Mouse (Mus musculus) liver, embryonic 11.5 days (tissue): ENCODE results near the gene Tmem182. TPM values are rescaled to one million over a fixed set of nuclear protein-coding genes. Genes with fewer than 3 reads are reported as not detected.

ENCODE experiments used
- ATAC-seq: fragments of 200-750 bp; cut with Nextera tagmentation; replicated peaks from 2 replicates; pipeline ENCODE4 v1.8.0; 2017; ENCODE audit warnings: moderate number of reproducible peaks, mild to moderate bottlenecking, moderate TSS enrichment, moderate library complexity; ENCODE audit not compliant: low FRiP score
- DNase-seq: peaks from one replicate; pipeline ENCODE4 v3.0.0-alpha.2; 2017; ENCODE audit warnings: low spot score
- H3K27ac ChIP-seq: fragments of 300-500 bp; sonication (generic); 2 replicates; pipeline ENCODE4 v1.5.1; 2014; ENCODE audit warnings: mild to moderate bottlenecking, low read depth, low read length, control low read depth
- H3K27me3 ChIP-seq: fragments of 300-500 bp; sonication (generic); replicated peaks from 2 replicates; pipeline ENCODE4 v1.6.1; 2014; ENCODE audit warnings: low read length, mixed read lengths; ENCODE audit not compliant: control insufficient read depth, insufficient read depth
- H3K36me3 ChIP-seq: fragments of 300-500 bp; sonication (generic); 2 replicates; pipeline ENCODE4 v1.6.1; 2014; ENCODE audit warnings: mild to moderate bottlenecking, low read length, moderate library complexity, mixed read lengths; ENCODE audit not compliant: control insufficient read depth, insufficient read depth
- H3K4me1 ChIP-seq: fragments of 300-500 bp; sonication (generic); replicated peaks from 2 replicates; pipeline ENCODE4 v1.6.1; 2014; ENCODE audit warnings: low read length, mixed read lengths; ENCODE audit not compliant: control insufficient read depth, insufficient read depth
- H3K4me2 ChIP-seq: fragments of 300-500 bp; sonication (generic); 2 replicates; pipeline ENCODE4 v1.6.1; 2014; ENCODE audit warnings: mild to moderate bottlenecking, control low read depth, moderate library complexity
- H3K4me3 ChIP-seq: fragments of 300-500 bp; sonication (generic); 2 replicates; pipeline ENCODE4 v1.5.1; 2014; ENCODE audit warnings: low read depth, low read length, control low read depth
- H3K9ac ChIP-seq: fragments of 300-500 bp; sonication (generic); 2 replicates; pipeline ENCODE4 v1.6.1; 2014; ENCODE audit warnings: low read depth, low read length, control low read depth
- H3K9me3 ChIP-seq: fragments of 300-500 bp; sonication (generic); 2 replicates; pipeline ENCODE4 v1.6.1; 2016; ENCODE audit warnings: low read length, inconsistent platforms, mixed read lengths; ENCODE audit not compliant: control insufficient read depth
- WGBS: fragments of 180-500 bp; shearing (Covaris S2); extraction: QIAGEN DNeasy Blood & Tissue Kit; methylation state at CpG from one replicate; pipeline ENCODE4 v1.1.7; 2014; 5-methylcytosine and 5-hydroxymethylcytosine counted together
- polyA plus RNA-seq: library from polyadenylated mRNA; unstranded; fragments of >200 nt; fragmentation: Nextera tagmentation; extraction: Ambion mirVana; gene quantifications from 2 replicates; pipeline ENCODE4 v1.2.1, GENCODE M21; 2014

Gene Tmem182
- polyA plus RNA-seq, 1 experiment from 2014 or later, result 0.22 TPM

DNA sequence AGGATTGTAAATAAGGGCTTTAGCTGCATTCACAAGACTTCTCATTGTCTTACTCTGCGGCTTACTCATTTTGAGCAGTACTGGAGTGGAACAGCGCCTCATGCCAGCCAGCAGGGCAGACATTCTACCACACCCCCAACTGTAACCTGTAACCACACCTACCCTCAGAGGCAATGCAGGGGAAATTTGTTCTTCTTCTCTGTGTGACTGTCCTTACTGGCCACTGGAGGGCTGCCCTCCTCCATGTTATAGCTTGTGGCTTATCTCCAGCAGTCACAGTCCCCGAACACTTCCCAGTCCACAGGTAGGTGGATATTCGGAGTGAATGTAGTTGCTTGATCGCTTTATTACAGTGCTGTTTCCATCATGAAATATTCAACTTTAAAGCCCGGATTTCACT lies 59.6 kb downstream of the Tmem182 start:
- no peak overlapping the region for H3K27ac ChIP-seq
- DNase-seq (no peak), ATAC-seq (no peak)
- no peaks in the 10 kb centered on the region for H3K36me3 ChIP-seq
- WGBS, result 67% methylated on average over 6 of the region's 6 CpGs
- H3K4me2 ChIP-seq, result no peak overlapping the region
- H3K27me3 ChIP-seq, result no peaks in the 10 kb centered on the region
- H3K9ac ChIP-seq, result no peak overlapping the region
- no peaks in the 10 kb centered on the region for H3K9me3 ChIP-seq
- H3K4me3 ChIP-seq, result no peak overlapping the region
- H3K4me1 ChIP-seq, result no peaks in the 10 kb centered on the region

GRCm38 (mm10) chr1:40867106-40867505 lies 61.7 kb downstream of the Tmem182 start:
- Histone ChIP-seq H3K27me3 (no peaks in the 10 kb centered on the region), H3K4me1 (no peaks in the 10 kb centered on the region), H3K36me3 (no peaks in the 10 kb centered on the region), H3K4me3 (no peak overlapping the region), H3K9me3 (no peaks in the 10 kb centered on the region), H3K27ac (no peak overlapping the region), H3K9ac (no peak overlapping the region), H3K4me2 (no peak overlapping the region)
- WGBS, result 78% methylated on average over 3 of the region's 3 CpGs
- DNase-seq (no peak), ATAC-seq (no peak)

DNA sequence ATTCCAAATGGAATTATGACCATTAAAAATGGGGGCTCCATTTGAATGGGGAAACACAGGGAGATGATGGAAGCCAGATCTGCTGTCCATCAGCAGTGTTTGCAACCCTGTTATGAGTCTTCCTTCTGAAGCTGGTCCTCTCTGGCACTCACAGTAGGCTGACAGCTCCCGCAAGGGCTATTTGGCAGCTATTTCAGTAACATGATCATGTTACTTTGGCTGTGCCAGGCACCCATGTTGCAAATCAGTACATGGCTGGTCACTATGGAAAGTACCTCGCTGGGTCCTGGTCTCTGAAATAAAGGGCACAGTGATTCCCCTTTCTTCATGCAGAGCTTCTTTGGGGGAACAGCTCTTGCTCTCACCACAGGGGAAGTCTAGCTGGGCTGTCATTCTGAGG lies 62.2 kb downstream of the Tmem182 start:
- Histone ChIP-seq H3K4me2 (no peak overlapping the region), H3K9ac (no peak overlapping the region), H3K36me3 (no peaks in the 10 kb centered on the region), H3K4me3 (no peak overlapping the region), H3K27ac (no peak overlapping the region), H3K9me3 (no peaks in the 10 kb centered on the region), H3K4me1 (no peaks in the 10 kb centered on the region), H3K27me3 (no peaks in the 10 kb centered on the region)
- DNase-seq, result no peak
- 87% methylated on average over 2 of the region's 2 CpGs for WGBS
- ATAC-seq, result no peak

- Histone ChIP-seq H3K36me3 (no peaks in the 10 kb centered on the region), H3K9me3 (no peaks in the 10 kb centered on the region), H3K9ac (no peak overlapping the region), H3K27me3 (no peaks in the 10 kb centered on the region), H3K4me2 (no peak overlapping the region), H3K4me1 (no peaks in the 10 kb centered on the region), H3K4me3 (no peak overlapping the region), H3K27ac (no peak overlapping the region)
- DNase-seq (no peak), ATAC-seq (no peak)
- 66% methylated on average over 10 of the region's 10 CpGs for WGBS
These were observed 68.5 kb downstream of the Tmem182 start for GRCm38 (mm10) chr1:40873760-40874455.

- ATAC-seq (no peak), DNase-seq (no peak)
- no peak overlapping the region for H3K27ac ChIP-seq
- H3K36me3 ChIP-seq, result no peaks in the 10 kb centered on the region
- no peak overlapping the region for H3K4me2 ChIP-seq
- WGBS, result 74% methylated on average over 26 of the region's 26 CpGs
- H3K9me3 ChIP-seq, result no peaks in the 10 kb centered on the region
- H3K4me3 ChIP-seq, result no peak overlapping the region
- no peak overlapping the region for H3K9ac ChIP-seq
- H3K4me1 ChIP-seq, result no peaks in the 10 kb centered on the region
- no peaks in the 10 kb centered on the region for H3K27me3 ChIP-seq
These were observed 69.3 kb downstream of the Tmem182 start for GRCm38 (mm10) chr1:40874456-40875375.

- ATAC-seq (no peak), DNase-seq (no peak)
- Histone ChIP-seq H3K36me3 (no peaks in the 10 kb centered on the region), H3K27me3 (no peaks in the 10 kb centered on the region), H3K4me3 (no peak overlapping the region), H3K4me1 (no peaks in the 10 kb centered on the region), H3K4me2 (no peak overlapping the region), H3K27ac (no peak overlapping the region), H3K9me3 (no peaks in the 10 kb centered on the region), H3K9ac (no peak overlapping the region)
- 20% methylated on average over 9 of the region's 9 CpGs for WGBS
These were observed 73.7 kb downstream of the Tmem182 start for GRCm38 (mm10) chr1:40879051-40879450.

DNA sequence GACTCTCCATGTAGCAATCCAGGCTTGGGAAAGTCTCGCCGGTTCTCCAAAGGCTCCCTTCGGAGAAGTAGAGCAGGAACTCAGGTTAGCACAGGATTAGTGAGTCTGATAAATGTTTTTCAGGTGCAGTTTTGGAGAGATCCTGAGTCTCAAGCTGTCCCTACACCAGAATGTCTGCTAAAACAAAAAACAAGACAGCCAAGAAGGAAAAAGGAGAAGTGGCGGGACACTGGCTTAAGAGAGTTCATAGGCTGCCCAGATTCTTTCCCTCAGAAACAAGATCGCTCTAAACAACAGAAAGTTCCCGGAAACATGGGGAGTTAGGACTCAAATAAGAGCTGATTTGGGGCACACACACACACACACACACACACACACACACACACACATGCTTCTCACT lies 74.1 kb downstream of the Tmem182 start:
- no peaks in the 10 kb centered on the region for H3K9me3 ChIP-seq
- H3K27me3 ChIP-seq, result no peaks in the 10 kb centered on the region
- H3K9ac ChIP-seq, result no peak overlapping the region
- 76% methylated on average over 6 of the region's 6 CpGs for WGBS
- no peak for DNase-seq
- H3K36me3 ChIP-seq, result no peaks in the 10 kb centered on the region
- no peak overlapping the region for H3K27ac ChIP-seq
- H3K4me3 ChIP-seq, result no peak overlapping the region
- no peaks in the 10 kb centered on the region for H3K4me1 ChIP-seq
- no peak overlapping the region for H3K4me2 ChIP-seq
- ATAC-seq, result no peak

GRCm38 (mm10) chr1:40880527-40880926 lies 75.1 kb downstream of the Tmem182 start:
- no peak for DNase-seq
- Histone ChIP-seq H3K9ac (no peak overlapping the region), H3K36me3 (no peaks in the 10 kb centered on the region), H3K4me1 (no peaks in the 10 kb centered on the region), H3K27ac (no peak overlapping the region), H3K27me3 (no peaks in the 10 kb centered on the region), H3K4me3 (no peak overlapping the region), H3K9me3 (no peaks in the 10 kb centered on the region), H3K4me2 (no peak overlapping the region)
- no peak for ATAC-seq
- WGBS, result 25% methylated on average over 2 of the region's 2 CpGs

DNA sequence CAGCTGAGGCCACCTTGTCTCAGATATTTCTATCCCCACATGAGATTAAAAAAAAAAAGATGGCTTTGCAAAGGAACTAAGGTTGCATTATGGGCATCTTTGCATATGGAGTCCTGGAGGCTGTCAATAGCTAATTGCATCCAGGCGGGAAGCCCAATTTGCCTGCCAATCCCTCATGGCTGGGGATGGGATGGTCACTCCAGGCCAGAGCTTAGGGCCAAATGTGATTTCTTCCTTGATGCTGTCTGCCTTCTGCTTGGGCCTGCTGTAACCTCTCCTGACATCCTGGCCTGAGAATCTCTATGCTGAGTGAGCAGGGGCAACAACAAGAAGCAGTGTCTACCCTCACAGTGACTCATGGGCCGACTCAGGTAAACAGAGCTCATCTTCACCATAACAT lies 78.5 kb downstream of the Tmem182 start:
- WGBS, result 81% methylated on average over 2 of the region's 2 CpGs
- H3K27me3 ChIP-seq, result no peaks in the 10 kb centered on the region
- H3K9ac ChIP-seq, result no peak overlapping the region
- H3K4me2 ChIP-seq, result no peak overlapping the region
- H3K4me1 ChIP-seq, result no peaks in the 10 kb centered on the region
- no peak overlapping the region for H3K27ac ChIP-seq
- H3K4me3 ChIP-seq, result no peak overlapping the region
- ATAC-seq (no peak), DNase-seq (no peak)
- no peaks in the 10 kb centered on the region for H3K9me3 ChIP-seq
- H3K36me3 ChIP-seq, result no peaks in the 10 kb centered on the region
